Comparison of ENCODE assay signal across 18 mouse cellular contexts in the genomic region with DNA sequence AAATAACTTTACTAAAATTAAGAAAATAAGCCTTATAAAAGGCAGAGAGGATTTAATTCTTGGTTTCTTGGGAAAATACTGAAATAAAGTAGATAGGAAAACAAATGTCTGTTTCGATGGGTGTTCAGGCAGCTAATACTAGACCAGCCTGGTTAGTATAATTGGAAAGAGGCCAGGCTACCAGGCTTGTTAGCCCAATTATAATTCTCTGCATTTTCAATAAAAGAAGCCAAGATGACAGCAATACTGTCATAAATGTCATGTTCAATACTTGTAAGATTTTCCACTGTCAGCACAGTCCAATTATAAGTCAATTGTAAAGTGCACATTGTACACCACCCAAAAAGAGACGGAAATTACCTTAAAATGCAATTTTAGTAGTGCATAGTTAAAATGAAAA.
"Had no signal": no experiment of that assay in that cellular context is flagged by ENCODE, and none has a peak within 500 bp of the region (broad histone marks: within the 10 kb centered on the region; RNA-seq: fewer than 3 reads in every experiment).

No protein-coding gene starts in this region.

- H3K9me3 ChIP-seq: limb, embryonic 10.5 days; limb, embryonic 13.5 days; liver, embryonic 12.5 days; liver, embryonic 15.5 days; lung, embryonic 15.5 days; midbrain, embryonic 12.5 days; neural tube, embryonic 12.5 days; neural tube, embryonic 15.5 days had no signal

- H3K36me3 ChIP-seq: limb, embryonic 10.5 days; limb, embryonic 13.5 days; liver, embryonic 12.5 days; liver, embryonic 15.5 days; lung, embryonic 15.5 days; midbrain, embryonic 12.5 days; neural tube, embryonic 12.5 days; neural tube, embryonic 15.5 days had no signal

- H3K9ac ChIP-seq: limb, embryonic 13.5 days; liver, embryonic 12.5 days; liver, embryonic 15.5 days; lung, embryonic 15.5 days; midbrain, embryonic 12.5 days; neural tube, embryonic 12.5 days; neural tube, embryonic 15.5 days had no signal

- H3K4me1 ChIP-seq: limb, embryonic 13.5 days; liver, embryonic 12.5 days; liver, embryonic 15.5 days; lung, embryonic 15.5 days; midbrain, embryonic 12.5 days; neural tube, embryonic 12.5 days; neural tube, embryonic 15.5 days had no signal

- H3K4me2 ChIP-seq: limb, embryonic 13.5 days; liver, embryonic 12.5 days; liver, embryonic 15.5 days; lung, embryonic 15.5 days; midbrain, embryonic 12.5 days; neural tube, embryonic 12.5 days; neural tube, embryonic 15.5 days had no signal

- H3K4me3 ChIP-seq: limb, embryonic 10.5 days; limb, embryonic 13.5 days; liver, embryonic 12.5 days; liver, embryonic 15.5 days; lung, embryonic 15.5 days; midbrain, embryonic 12.5 days; neural tube, embryonic 12.5 days; neural tube, embryonic 15.5 days had no signal

- H3K27ac ChIP-seq: limb, embryonic 10.5 days; limb, embryonic 13.5 days; liver, embryonic 12.5 days; liver, embryonic 15.5 days; lung, embryonic 15.5 days; midbrain, embryonic 12.5 days; neural tube, embryonic 12.5 days; neural tube, embryonic 15.5 days had no signal

- ATAC-seq: liver, embryonic 12.5 days had no signal

- DNase-seq: kidney, adult 18-20 months; kidney, adult 9 months; kidney, postnatal 14 days; kidney, postnatal 4 days; liver; lung, adult 18-20 months; lung, postnatal 10 days; lung, postnatal 4 days; thymus, adult 18-20 months; thymus, postnatal 36 days had no signal

- H3K27me3 ChIP-seq: limb, embryonic 13.5 days; liver, embryonic 12.5 days; liver, embryonic 15.5 days; lung, embryonic 15.5 days; midbrain, embryonic 12.5 days; neural tube, embryonic 12.5 days; neural tube, embryonic 15.5 days had no signal
